Mouse (Mus musculus) heart, adult 2 months (tissue): ENCODE measurements around the gene Ttc39a.

Source experiments
- CTCF ChIP-seq: fragments of 200-600 bp; IDR thresholded peaks from 2 replicates; pipeline ENCODE4 v1.8.1; 2022; ENCODE audit warnings: antibody characterized with exemption, mild to moderate bottlenecking, moderate library complexity
- EP300 ChIP-seq: fragments of 200-500 bp; IDR thresholded peaks from 2 replicates; pipeline ENCODE4 v1.6.1; 2011; ENCODE audit warnings: low read depth, low read length, control low read depth; ENCODE audit not compliant: insufficient read depth
- POLR2A ChIP-seq: fragments of 200-500 bp; IDR thresholded peaks from 2 replicates; pipeline ENCODE4 v1.6.1; 2011; ENCODE audit warnings: mild to moderate bottlenecking, low read depth, low read length, control low read depth; ENCODE audit not compliant: insufficient read depth

DNA sequence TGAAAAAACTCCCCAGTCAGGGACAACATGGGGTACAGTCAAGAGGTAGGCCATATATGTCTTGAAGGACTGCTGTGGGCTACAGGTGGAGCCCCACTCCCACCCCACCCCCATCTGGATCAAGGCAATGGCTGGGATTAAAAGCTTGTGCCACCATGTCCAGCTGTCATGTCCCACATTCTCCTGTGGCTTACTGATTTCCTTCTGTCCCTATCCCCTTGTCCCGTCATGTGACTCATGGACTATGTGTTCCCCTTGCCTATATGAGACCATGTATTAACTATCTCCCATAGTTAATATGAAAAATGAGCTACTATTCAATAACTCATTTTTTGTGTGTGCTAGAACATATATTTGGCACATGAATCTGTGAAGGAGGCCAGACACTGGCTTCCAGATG, 27.8 kb downstream of the Ttc39a start:
- TF ChIP-seq POLR2A (no peak), CTCF (no peak), EP300 (no peak)
